Mouse (Mus musculus) liver, embryonic 14.5 days (tissue): ENCODE measurements at regions not wholly inside any gene's neighbourhood (a gene's known extent, or its start where the extent isn't known, plus 50 kb on each side); places are given as distances from the start of the nearest gene placed in this dataset.

Source experiments
- CTCF ChIP-seq: IDR thresholded peaks from 2 replicates; pipeline ENCODE4 v1.5.1; 2016; ENCODE audit warnings: antibody characterized with exemption, low read depth, control low read depth
- EP300 ChIP-seq: IDR thresholded peaks from 2 replicates; pipeline ENCODE4 v1.6.1; 2016; ENCODE audit warnings: antibody characterized with exemption, low read depth

DNA sequence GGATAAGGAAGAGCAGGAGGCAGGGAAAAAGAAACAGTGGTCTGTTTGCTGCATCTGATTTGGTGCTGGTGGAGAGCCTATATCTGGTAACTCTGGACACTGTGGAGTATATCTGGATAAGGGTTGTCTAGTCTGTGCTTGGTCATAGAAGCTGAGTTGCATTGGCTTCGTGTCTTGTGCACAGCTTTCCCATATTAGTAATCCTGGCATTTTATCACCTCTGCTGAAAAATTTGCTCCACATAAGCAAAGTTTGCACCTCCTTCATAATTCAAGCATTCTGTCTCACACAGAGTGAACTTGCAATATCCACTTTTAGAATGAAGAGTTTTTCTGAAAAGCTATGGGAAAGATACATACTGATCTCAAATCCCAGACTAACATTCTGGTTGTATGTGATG is 269.8 kb upstream of the Zwint start:
- no peak for TF ChIP-seq CTCF
- no peak for TF ChIP-seq EP300
